Mouse (Mus musculus): Measurements from ENCODE around the gene Doc2b.

GRCm38 (mm10) chr11:75836240-75836610, 40.4 kb upstream of the Doc2b start:
- no peak for TF ChIP-seq CTCF (IDR thresholded peaks at IDR 0.05)
- no peak for TF ChIP-seq EP300 (IDR thresholded peaks at IDR 0.05)

All from lung, postnatal 0 days (tissue).